Mouse (Mus musculus) T-cell, adult 66 days (primary cell): ENCODE measurements around the gene Ccl22. TPM values are rescaled to one million over a fixed set of nuclear protein-coding genes. Genes with fewer than 3 reads are reported as not detected.

Experiments
- total RNA-seq, 2 experiments: library from RNA; stranded (reverse); gene quantifications; 3 replicates in 1 of 2; 4 replicates in 1 of 2; pipeline ENCODE4 v1.2.4; 2023

Gene Ccl22
- not detected for total RNA-seq

GRCm38 (mm10) chr8:94745476-94746184 is at the start of gene Ccl22:
Gene Ccl22 (plus strand): TSS chr8:94745590.

GRCm38 (mm10) chr8:94695994-94696384 is 49.4 kb upstream of the Ccl22 start, which contains the start of gene Pllp:
Gene Pllp (minus strand): TSS chr8:94696278.

GRCm38 (mm10) chr8:94771941-94772670 is 26.7 kb downstream of the Ccl22 start, which contains the start of gene Cx3cl1:
Gene Cx3cl1 (plus strand): TSS chr8:94772009.

Other genes starting within 250 kb of the Ccl22 start
- gene Cpne2, start 212.6 kb upstream of the Ccl22 start, total RNA-seq: 1 to 10 TPM; 1.9 to 2.7 TPM
- gene Rspry1, start 143.7 kb upstream of the Ccl22 start, total RNA-seq: 10 to 100 TPM; 37.8 to 40.3 TPM
- gene Fam192a, start 143.6 kb upstream of the Ccl22 start, total RNA-seq: 10 to 100 TPM; 39.9 to 45.1 TPM
- gene Arl2bp, start 79.0 kb upstream of the Ccl22 start, total RNA-seq: 100 to 1,000 TPM; 149 TPM
- not detected for gene Pllp, start 49.3 kb upstream of the Ccl22 start, total RNA-seq
- gene Cx3cl1, start 26.4 kb downstream of the Ccl22 start, total RNA-seq: under 1 TPM in 1 of 2 experiments, not detected in 1; 0.26 TPM
- gene Ccl17, start 64.9 kb downstream of the Ccl22 start, total RNA-seq: not detected
- 10 to 100 TPM; 28.2 to 45.3 TPM for gene Coq9, start 92.7 kb downstream of the Ccl22 start, total RNA-seq
- gene Ciapin1, start 92.8 kb downstream of the Ccl22 start, total RNA-seq: 10 to 100 TPM; 67.1 to 71.6 TPM
- gene Polr2c, start 111.9 kb downstream of the Ccl22 start, total RNA-seq: 10 to 100 TPM; 68.0 to 85.1 TPM
- 1 to 10 TPM; 1.1 to 1.3 TPM for gene Dok4, start 130.7 kb downstream of the Ccl22 start, total RNA-seq
- gene Ccdc102a, start 172.5 kb downstream of the Ccl22 start, total RNA-seq: 1 to 10 TPM; 6.8 to 9.9 TPM
- gene Adgrg5, start 178.1 kb downstream of the Ccl22 start, total RNA-seq: 10 to 100 TPM; 64.2 to 73.4 TPM
- 1 to 10 TPM; 7.3 to 9.8 TPM for gene Adgrg1, start 229.2 kb downstream of the Ccl22 start, total RNA-seq